Mouse (Mus musculus): ENCODE measurements around the gene Zfp609.

DNA sequence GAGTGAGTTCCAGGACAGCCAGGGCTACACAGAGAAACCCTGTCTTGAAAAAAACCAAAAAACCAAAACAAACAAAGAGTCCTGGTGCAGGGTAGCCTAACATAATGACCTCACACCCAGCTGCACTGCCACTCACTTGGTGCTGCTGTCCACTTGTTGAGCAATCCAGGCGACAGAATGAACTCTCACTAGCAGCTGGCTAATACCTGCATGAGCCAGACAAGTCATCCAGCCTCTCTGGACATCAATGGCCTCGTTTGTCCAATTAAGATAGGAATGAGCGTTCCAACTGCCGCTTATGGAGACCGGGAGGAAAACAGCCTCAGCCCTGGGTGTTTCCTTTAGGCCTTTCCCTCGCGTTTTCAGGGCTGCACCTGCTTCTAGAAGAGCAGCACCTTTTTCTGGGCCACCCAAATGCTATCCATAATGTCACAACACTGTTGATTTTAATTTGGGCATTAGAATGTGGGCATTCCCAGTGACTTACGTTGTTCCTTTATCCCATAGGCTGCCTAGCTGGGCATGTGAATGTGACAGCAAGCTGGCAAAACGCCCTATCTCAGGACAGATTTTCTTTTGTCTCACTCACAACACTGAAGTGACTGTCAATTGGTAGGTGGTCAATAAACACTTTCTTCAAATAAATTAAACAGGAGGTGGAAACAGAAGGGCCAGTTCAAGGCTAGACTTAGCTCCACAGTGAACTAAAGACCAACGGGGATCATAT lies 7.4 kb upstream of the Zfp609 start:
- TF ChIP-seq CTCF (conservative IDR thresholded peaks at IDR 0.05; ENCODE audit: low read length) (no peak), POU5F1 (IDR thresholded peaks at IDR 0.05; ENCODE audit: borderline replicate concordance, low read length) (no peak)
